Mouse (Mus musculus) erythroblast, embryonic 14.5 days (primary cell): ENCODE data around the gene Unc80.

Source experiments
- GATA1 ChIP-seq: IDR thresholded peaks from 2 replicates; pipeline ENCODE4 v1.6.1; 2012; ENCODE audit warnings: low read length, inconsistent platforms, mixed read lengths
- TAL1 ChIP-seq: IDR thresholded peaks from 3 replicates; pipeline ENCODE4 v1.6.1; 2012; ENCODE audit warnings: low read length, inconsistent platforms, mixed read lengths

- TF ChIP-seq GATA1 = no peak
- no peak for TF ChIP-seq TAL1
These were observed 210.5 kb downstream of the Unc80 start for GRCm38 (mm10) chr1:66678662-66679061.
